ENCODE assay signal across 9 mouse cellular contexts in genomic region chr11:51785926-51786325, GRCm38 (mm10). TPM values are rescaled to one million over a fixed set of nuclear protein-coding genes. Genes with fewer than 3 reads are reported as not detected.
DNase-seq lines count a peak whose midpoint lies in the region; ATAC-seq lines count a peak whose summit lies in the region.
"Had no signal": no experiment of that assay in that cellular context is flagged by ENCODE, and none has a peak within 500 bp of the region (broad histone marks: within the 10 kb centered on the region; RNA-seq: fewer than 3 reads in every experiment).

No protein-coding gene starts in this region.

- H3K4me3 ChIP-seq in hindbrain, embryonic 11.5 days (ENCODE audit: low read depth, low read length): no peak overlapping the region
- no peak overlapping the region for H3K4me3 ChIP-seq in hindbrain, embryonic 13.5 days
- H3K4me3 ChIP-seq in forebrain, embryonic 12.5 days (replicated peaks): no peak overlapping the region
- H3K4me3 ChIP-seq: embryonic facial prominence, embryonic 15.5 days had no signal

- no peak for ATAC-seq in hindbrain, embryonic 11.5 days (ENCODE audit: low FRiP score)
- no peak for ATAC-seq in hindbrain, embryonic 13.5 days (ENCODE audit: low FRiP score)
- no peak for ATAC-seq in forebrain, embryonic 12.5 days (ENCODE audit: low FRiP score)

- H3K4me2 ChIP-seq in hindbrain, embryonic 11.5 days (replicated peaks; ENCODE audit: low read depth, low read length): no peak overlapping the region
- no peak overlapping the region for H3K4me2 ChIP-seq in hindbrain, embryonic 13.5 days
- no peak overlapping the region for H3K4me2 ChIP-seq in forebrain, embryonic 12.5 days
- H3K4me2 ChIP-seq: embryonic facial prominence, embryonic 15.5 days had no signal

- peaks cover 6% of the 10 kb centered on the region for H3K36me3 ChIP-seq in hindbrain, embryonic 11.5 days (ENCODE audit: control insufficient read depth, insufficient read depth, low read length)
- H3K36me3 ChIP-seq in hindbrain, embryonic 13.5 days: peaks cover 87% of the 10 kb centered on the region
- H3K36me3 ChIP-seq in forebrain, embryonic 12.5 days (replicated peaks): peaks cover 70% of the 10 kb centered on the region

- H3K4me1 ChIP-seq in hindbrain, embryonic 11.5 days (replicated peaks; ENCODE audit: control insufficient read depth, insufficient read depth, low read length): no peaks in the 10 kb centered on the region
- H3K4me1 ChIP-seq in hindbrain, embryonic 13.5 days (replicated peaks): no peaks in the 10 kb centered on the region
- no peaks in the 10 kb centered on the region for H3K4me1 ChIP-seq in forebrain, embryonic 12.5 days
- H3K4me1 ChIP-seq: embryonic facial prominence, embryonic 15.5 days had no signal

- H3K27ac ChIP-seq in hindbrain, embryonic 11.5 days (ENCODE audit: low read depth, low read length): no peak overlapping the region
- H3K27ac ChIP-seq in hindbrain, embryonic 13.5 days: no peak overlapping the region
- H3K27ac ChIP-seq in forebrain, embryonic 12.5 days: no peak overlapping the region
- H3K27ac ChIP-seq: embryonic facial prominence, embryonic 15.5 days had no signal

- H3K9ac ChIP-seq in hindbrain, embryonic 11.5 days (ENCODE audit: low read depth, low read length): no peak overlapping the region
- no peak overlapping the region for H3K9ac ChIP-seq in hindbrain, embryonic 13.5 days
- no peak overlapping the region for H3K9ac ChIP-seq in forebrain, embryonic 12.5 days
- H3K9ac ChIP-seq: embryonic facial prominence, embryonic 15.5 days had no signal

- no peaks in the 10 kb centered on the region for H3K27me3 ChIP-seq in hindbrain, embryonic 11.5 days (ENCODE audit: control insufficient read depth, insufficient read depth, low read length)
- H3K27me3 ChIP-seq in hindbrain, embryonic 13.5 days: no peaks in the 10 kb centered on the region
- no peaks in the 10 kb centered on the region for H3K27me3 ChIP-seq in forebrain, embryonic 12.5 days
- H3K27me3 ChIP-seq: embryonic facial prominence, embryonic 15.5 days had no signal

- H3K9me3 ChIP-seq in hindbrain, embryonic 11.5 days (ENCODE audit: control insufficient read depth, low read length): no peaks in the 10 kb centered on the region
- no peaks in the 10 kb centered on the region for H3K9me3 ChIP-seq in hindbrain, embryonic 13.5 days
- 0 out of 2 replicates have a peak, but pooled peaks cover 3% of the 10 kb centered on the region for H3K9me3 ChIP-seq in forebrain, embryonic 12.5 days

- 92% methylated on average over 6 of the region's 6 CpGs for WGBS in hindbrain, embryonic 11.5 days
- WGBS in hindbrain, embryonic 13.5 days: 93% methylated on average over 6 of the region's 6 CpGs
- 92% methylated on average over 6 of the region's 6 CpGs for WGBS in forebrain, embryonic 12.5 days

- peak; percentile 57 for DNase-seq in hindbrain, embryonic 11.5 days (ENCODE audit: low spot score)
- peak; percentile 72 to 76 for DNase-seq in B cell, adult 2 months
- peak; percentile 40 for DNase-seq in T-cell, adult 2 months (ENCODE audit: low spot score)
- DNase-seq in forelimb bud, embryonic 11.5 days (ENCODE audit: low read depth, low spot score): peak; percentile 49
- peak; percentile 90 for DNase-seq in lung, postnatal 36 days
- DNase-seq in yolk sac, embryonic 10.5 days (ENCODE audit: low spot score): peak; percentile 39

RNA-seq across cellular contexts. Expression of gene Sar1b, which starts 22.4 kb away (rescaled TPM):
- polyA plus RNA-seq in hindbrain, embryonic 11.5 days (2014; fragmentation: Nextera tagmentation; extraction: Ambion mirVana): 140 and 146 TPM in 2 replicates
- 182 and 189 TPM in 2 replicates for polyA plus RNA-seq in hindbrain, embryonic 13.5 days (2015; fragmentation: Nextera tagmentation; extraction: Ambion mirVana)
- 115 and 117 TPM in 2 replicates for polyA plus RNA-seq in forebrain, embryonic 12.5 days (2016; fragmentation: Nextera tagmentation; extraction: Ambion mirVana)

RNA-seq across cellular contexts. Expression of gene Sec24a, which starts 22.5 kb away (rescaled TPM):
- polyA plus RNA-seq in hindbrain, embryonic 11.5 days (2014; fragmentation: Nextera tagmentation; extraction: Ambion mirVana): 12.7 and 16.1 TPM in 2 replicates
- polyA plus RNA-seq in hindbrain, embryonic 13.5 days (2015; fragmentation: Nextera tagmentation; extraction: Ambion mirVana): 14.8 and 15.3 TPM in 2 replicates
- 14.7 and 14.8 TPM in 2 replicates for polyA plus RNA-seq in forebrain, embryonic 12.5 days (2016; fragmentation: Nextera tagmentation; extraction: Ambion mirVana)

Comparison
In these comparisons a context has a peak if more than half of its experiments do, and no peak if none do; other contexts are left out.
1. DNase-seq: peak in every context shown above with its lines; median percentile 90 in lung, postnatal 36 days; 74 in B cell, adult 2 months; 57 in hindbrain, embryonic 11.5 days; 49 in forelimb bud, embryonic 11.5 days; 40 in T-cell, adult 2 months; 39 in yolk sac, embryonic 10.5 days.